Mouse (Mus musculus): ENCODE data around the gene A630023A22Rik. TPM values are rescaled to one million over a fixed set of nuclear protein-coding genes. Genes with fewer than 3 reads are reported as not detected.

The A630023A22Rik gene
- 0.30 TPM in 1 of 2 replicates, not detected in the other for polyA plus RNA-seq (2014; fragmentation: Nextera tagmentation; extraction: Ambion mirVana)

DNA sequence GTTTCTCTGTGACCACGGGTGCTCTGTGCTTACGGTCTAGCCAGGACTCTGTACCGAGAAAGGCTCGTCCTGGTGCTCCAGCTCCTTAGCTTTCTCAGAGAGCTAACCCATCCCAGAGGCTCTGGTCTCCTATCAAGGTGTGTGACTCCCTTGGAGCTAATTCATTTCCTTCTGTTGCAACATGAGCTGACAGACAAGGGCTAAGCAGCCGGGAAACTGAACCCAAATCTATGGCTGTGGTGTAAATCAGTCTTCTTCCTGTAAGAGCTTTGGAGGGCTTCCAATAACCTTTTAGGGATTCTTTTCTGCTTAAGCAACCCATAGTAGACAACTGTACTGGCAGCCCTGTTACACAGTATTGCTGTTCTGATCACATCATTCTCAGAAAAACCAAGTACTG is at the start of gene A630023A22Rik:
Gene A630023A22Rik, minus strand, starts transcription at position 154 of the 400 bp plus-strand sequence.
- H3K9me3 ChIP-seq (ENCODE audit: low read depth, low read length) = no peaks in the 10 kb centered on the region
- H3K4me2 ChIP-seq = no peak within 1 kb of the TSS
- no peaks in the 10 kb centered on the region for H3K27me3 ChIP-seq (ENCODE audit: insufficient read depth, low read length)
- no peak within 1 kb of the TSS for H3K4me3 ChIP-seq (ENCODE audit: low read depth, low read length)
- no peaks in the 10 kb centered on the region for H3K36me3 ChIP-seq (ENCODE audit: insufficient read depth)
- no peak within 1 kb of the TSS for H3K9ac ChIP-seq
- no peaks in the 10 kb centered on the region for H3K4me1 ChIP-seq (ENCODE audit: insufficient read depth)
- TF ChIP-seq CTCF (IDR thresholded peaks at IDR 0.05; ENCODE audit: low read depth) = no peak
- peak; percentile 59 for DNase-seq
- WGBS = 50% methylated on average over 5 of the region's 5 CpGs
- H3K27ac ChIP-seq (ENCODE audit: low read depth) = no peak within 1 kb of the TSS
- no peak for ATAC-seq (ENCODE audit: insufficient read depth)

DNA sequence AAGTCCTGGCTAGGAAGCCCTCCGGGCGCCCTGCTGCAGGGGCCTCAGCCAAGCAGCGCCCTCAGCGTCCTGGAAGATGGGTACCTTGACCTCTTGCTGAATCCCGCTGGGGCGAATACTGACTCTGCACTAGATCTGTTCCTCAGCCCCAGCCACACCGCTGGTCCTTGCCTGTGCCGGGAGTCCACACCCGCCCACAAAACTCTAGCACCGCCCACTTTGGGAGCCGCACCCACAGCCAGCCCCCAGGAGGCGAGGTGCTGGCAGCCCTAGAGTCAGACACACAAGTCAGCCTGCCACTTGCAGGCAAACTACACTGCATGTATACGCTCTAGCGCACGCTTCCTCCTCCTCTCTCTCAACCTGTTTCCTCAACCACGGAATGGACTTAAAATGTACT is 49.8 kb upstream of the A630023A22Rik start, which contains the start of gene Npy4r:
Gene Npy4r, minus strand, starts transcription at position 148 of the 400 bp plus-strand sequence.
- TF ChIP-seq CTCF (IDR thresholded peaks at IDR 0.05; ENCODE audit: low read depth) = no peak
- Histone ChIP-seq H3K4me2 (peak within 1 kb of the TSS; percentile 46), H3K36me3 (ENCODE audit: insufficient read depth) (no peaks in the 10 kb centered on the region), H3K27ac (ENCODE audit: low read depth) (no peak within 1 kb of the TSS), H3K27me3 (ENCODE audit: insufficient read depth, low read length) (no peaks in the 10 kb centered on the region), H3K9ac (no peak within 1 kb of the TSS), H3K4me1 (ENCODE audit: insufficient read depth) (no peaks in the 10 kb centered on the region), H3K4me3 (ENCODE audit: low read depth, low read length) (no peak within 1 kb of the TSS), H3K9me3 (ENCODE audit: low read depth, low read length) (no peaks in the 10 kb centered on the region)
- DNase-seq (peak; percentile 80), ATAC-seq (ENCODE audit: insufficient read depth) (peak; percentile 94)
- 8% methylated on average over 16 of the region's 16 CpGs for WGBS

DNA sequence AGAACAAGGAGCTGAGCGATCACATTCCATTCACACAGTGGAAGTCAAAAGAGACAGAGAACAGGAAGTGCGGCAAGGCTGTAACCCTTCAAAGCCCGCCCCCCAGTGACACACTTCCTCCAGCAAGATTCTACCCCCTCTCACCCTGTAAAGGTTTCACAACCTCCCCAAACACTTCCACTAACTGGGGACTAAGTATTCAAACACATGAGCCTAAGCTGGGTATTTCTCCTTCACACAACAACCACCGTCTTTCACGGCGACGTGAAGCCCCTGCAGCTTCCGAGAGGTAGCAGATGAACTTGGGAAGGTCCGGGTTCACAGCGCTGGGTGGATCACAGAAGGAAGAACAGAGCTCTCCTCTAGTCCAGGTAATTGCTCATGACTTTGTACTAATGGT is 40.4 kb upstream of the A630023A22Rik start:
- Histone ChIP-seq H3K4me2 (no peak overlapping the region), H3K36me3 (ENCODE audit: insufficient read depth) (no peaks in the 10 kb centered on the region), H3K4me1 (ENCODE audit: insufficient read depth) (no peaks in the 10 kb centered on the region), H3K9me3 (ENCODE audit: low read depth, low read length) (no peaks in the 10 kb centered on the region), H3K27ac (ENCODE audit: low read depth) (no peak overlapping the region), H3K9ac (no peak overlapping the region), H3K27me3 (ENCODE audit: insufficient read depth, low read length) (no peaks in the 10 kb centered on the region), H3K4me3 (ENCODE audit: low read depth, low read length) (no peak overlapping the region)
- TF ChIP-seq CTCF (IDR thresholded peaks at IDR 0.05; ENCODE audit: low read depth) = no peak
- no peak for ATAC-seq (ENCODE audit: insufficient read depth)
- no peak for DNase-seq
- 83% methylated on average over 10 of the region's 10 CpGs for WGBS

DNA sequence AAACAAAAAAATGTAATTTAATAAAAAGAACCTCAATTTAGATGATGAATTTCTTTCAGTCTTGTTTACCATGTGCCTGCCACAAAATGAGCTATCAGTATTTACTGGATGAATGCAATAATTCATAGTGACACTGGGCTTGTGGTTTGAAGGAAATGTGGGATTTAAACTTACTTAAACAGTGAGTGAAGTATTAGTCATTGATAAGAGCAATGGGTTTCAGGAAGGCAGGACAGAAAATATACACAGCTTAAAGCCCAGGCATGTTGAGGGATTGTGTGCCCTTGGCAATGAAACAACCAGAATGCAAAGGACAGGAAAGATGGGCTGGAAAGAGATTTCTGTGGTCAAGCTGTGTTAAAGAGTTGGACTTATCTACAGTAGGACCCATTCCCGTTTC is 39.8 kb upstream of the A630023A22Rik start:
- no peaks in the 10 kb centered on the region for H3K36me3 ChIP-seq (ENCODE audit: insufficient read depth)
- H3K9ac ChIP-seq = no peak overlapping the region
- H3K4me3 ChIP-seq (ENCODE audit: low read depth, low read length) = no peak overlapping the region
- no peaks in the 10 kb centered on the region for H3K4me1 ChIP-seq (ENCODE audit: insufficient read depth)
- H3K4me2 ChIP-seq = no peak overlapping the region
- ATAC-seq (ENCODE audit: insufficient read depth) (no peak), DNase-seq (no peak)
- 55% methylated on average over 1 of the region's 1 CpGs for WGBS
- no peaks in the 10 kb centered on the region for H3K27me3 ChIP-seq (ENCODE audit: insufficient read depth, low read length)
- no peak for TF ChIP-seq CTCF (IDR thresholded peaks at IDR 0.05; ENCODE audit: low read depth)
- H3K9me3 ChIP-seq (ENCODE audit: low read depth, low read length) = no peaks in the 10 kb centered on the region
- no peak overlapping the region for H3K27ac ChIP-seq (ENCODE audit: low read depth)

DNA sequence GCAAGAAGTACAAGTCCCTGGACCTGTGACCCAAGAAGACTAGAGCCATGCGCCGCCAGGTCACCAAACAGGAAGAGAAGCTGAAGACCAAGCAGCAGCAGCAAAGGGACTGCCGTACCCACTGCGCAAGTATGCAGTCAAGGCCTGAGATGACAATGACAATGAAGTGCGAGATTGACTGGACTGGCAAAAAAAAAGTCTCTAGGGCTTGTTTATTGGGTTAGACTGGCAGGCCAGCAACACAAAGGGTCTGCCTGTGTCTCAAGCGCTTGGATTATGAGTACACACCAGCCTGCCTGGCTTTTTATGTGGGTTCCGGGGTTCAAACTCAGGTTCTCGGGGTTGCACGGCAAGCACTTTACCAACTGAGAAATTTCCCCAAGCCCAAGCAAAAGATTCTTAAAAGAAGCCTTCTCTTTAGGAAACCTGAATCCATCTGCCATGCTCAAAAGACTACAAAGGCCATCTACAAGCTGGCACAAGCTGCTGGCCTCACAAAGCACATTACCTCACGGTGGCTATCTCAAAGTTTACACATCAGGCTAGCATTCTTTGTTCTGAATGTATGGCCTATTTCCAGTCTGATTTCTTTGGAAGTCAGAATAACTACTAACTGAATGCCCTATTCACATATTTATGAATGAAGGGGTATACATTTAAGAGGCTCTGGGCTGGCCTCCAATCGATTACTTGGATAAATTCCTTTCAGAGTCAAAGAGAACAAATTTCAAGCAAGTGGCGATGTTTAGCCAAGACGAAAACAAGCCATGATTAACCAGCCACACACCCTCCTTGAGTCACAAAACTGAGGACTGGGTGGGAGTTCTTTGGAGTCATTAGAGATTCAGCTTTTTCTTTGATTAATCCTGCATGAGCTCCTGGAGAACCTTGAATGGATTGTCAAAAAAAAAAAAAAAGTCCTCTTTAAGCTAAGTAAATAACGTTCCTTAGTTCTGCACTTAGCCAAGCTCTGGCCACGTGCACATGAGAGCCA is 37.4 kb upstream of the A630023A22Rik start:
- Histone ChIP-seq H3K4me1 (ENCODE audit: insufficient read depth) (no peaks in the 10 kb centered on the region), H3K9ac (no peak overlapping the region), H3K36me3 (ENCODE audit: insufficient read depth) (no peaks in the 10 kb centered on the region), H3K27ac (ENCODE audit: low read depth) (no peak overlapping the region), H3K27me3 (ENCODE audit: insufficient read depth, low read length) (no peaks in the 10 kb centered on the region), H3K4me2 (no peak overlapping the region), H3K4me3 (ENCODE audit: low read depth, low read length) (no peak overlapping the region), H3K9me3 (ENCODE audit: low read depth, low read length) (no peaks in the 10 kb centered on the region)
- DNase-seq (peak; percentile 6), ATAC-seq (ENCODE audit: insufficient read depth) (peak; percentile 31; the same call in 1 of the 2 replicates)
- 80% methylated on average over 15 of the region's 15 CpGs for WGBS
- TF ChIP-seq CTCF (IDR thresholded peaks at IDR 0.05; ENCODE audit: low read depth) = no peak

DNA sequence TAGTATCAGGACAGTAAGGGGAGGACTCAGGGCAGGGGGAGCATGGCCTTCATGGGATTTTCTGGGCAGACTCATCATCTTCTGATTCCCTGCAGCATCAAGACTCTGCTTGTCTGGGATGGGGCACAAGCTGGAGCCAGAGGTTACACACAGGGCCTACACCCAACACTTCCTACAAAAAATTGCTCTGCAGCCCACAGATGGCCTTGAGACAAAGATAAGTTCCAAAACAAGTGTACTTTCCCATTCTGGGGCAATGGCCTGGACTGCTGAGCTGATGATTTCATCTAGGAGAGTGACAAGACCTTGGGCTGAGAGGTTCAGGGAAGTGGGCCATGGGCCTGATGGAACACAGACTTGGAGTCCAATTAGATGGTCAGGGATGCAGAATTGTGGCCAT is 32.8 kb upstream of the A630023A22Rik start:
- Histone ChIP-seq H3K9me3 (ENCODE audit: low read depth, low read length) (no peaks in the 10 kb centered on the region), H3K9ac (no peak overlapping the region), H3K27ac (ENCODE audit: low read depth) (no peak overlapping the region), H3K36me3 (ENCODE audit: insufficient read depth) (no peaks in the 10 kb centered on the region), H3K27me3 (ENCODE audit: insufficient read depth, low read length) (no peaks in the 10 kb centered on the region), H3K4me3 (ENCODE audit: low read depth, low read length) (no peak overlapping the region), H3K4me1 (ENCODE audit: insufficient read depth) (no peaks in the 10 kb centered on the region), H3K4me2 (no peak overlapping the region)
- DNase-seq (no peak), ATAC-seq (ENCODE audit: insufficient read depth) (no peak)
- TF ChIP-seq CTCF (IDR thresholded peaks at IDR 0.05; ENCODE audit: low read depth) = no peak

DNA sequence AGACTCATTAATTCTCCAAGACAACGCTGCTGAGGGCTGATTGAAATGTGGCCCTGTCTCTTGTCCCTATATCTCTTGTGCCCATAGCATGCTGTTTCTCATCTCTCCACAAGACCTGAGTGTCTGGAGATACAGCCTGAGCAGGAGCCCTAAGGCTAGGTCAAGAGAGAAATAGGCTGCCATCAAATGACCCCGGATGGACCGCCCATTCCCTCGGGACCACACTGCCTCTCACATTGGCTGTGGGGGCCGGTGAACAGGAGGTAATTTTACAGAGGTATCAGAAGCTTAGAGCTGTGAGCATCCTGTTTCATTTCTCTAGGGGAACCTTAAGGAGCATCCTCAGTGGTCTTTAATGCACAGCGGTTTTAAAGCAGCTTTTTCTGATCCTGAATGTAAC is 28.7 kb upstream of the A630023A22Rik start:
- Histone ChIP-seq H3K4me2 (no peak overlapping the region), H3K27me3 (ENCODE audit: insufficient read depth, low read length) (no peaks in the 10 kb centered on the region), H3K27ac (ENCODE audit: low read depth) (no peak overlapping the region), H3K4me1 (ENCODE audit: insufficient read depth) (no peaks in the 10 kb centered on the region), H3K9ac (no peak overlapping the region), H3K4me3 (ENCODE audit: low read depth, low read length) (no peak overlapping the region), H3K9me3 (ENCODE audit: low read depth, low read length) (no peaks in the 10 kb centered on the region), H3K36me3 (ENCODE audit: insufficient read depth) (no peaks in the 10 kb centered on the region)
- TF ChIP-seq CTCF (IDR thresholded peaks at IDR 0.05; ENCODE audit: low read depth) = no peak
- WGBS = 60% methylated on average over 6 of the region's 6 CpGs
- DNase-seq (no peak), ATAC-seq (ENCODE audit: insufficient read depth) (no peak)

Measured in lung, embryonic 14.5 days (tissue).